Mouse (Mus musculus): ENCODE measurements at regions not wholly inside any gene's neighbourhood (a gene's known extent, or its start where the extent isn't known, plus 50 kb on each side); places are given as distances from the start of the nearest gene placed in this dataset.
"Not testable (repeated sequence)": the region's sequence is repeated elsewhere in the genome, so short reads cannot be mapped to it uniquely, and the experiment has no call there.

DNA sequence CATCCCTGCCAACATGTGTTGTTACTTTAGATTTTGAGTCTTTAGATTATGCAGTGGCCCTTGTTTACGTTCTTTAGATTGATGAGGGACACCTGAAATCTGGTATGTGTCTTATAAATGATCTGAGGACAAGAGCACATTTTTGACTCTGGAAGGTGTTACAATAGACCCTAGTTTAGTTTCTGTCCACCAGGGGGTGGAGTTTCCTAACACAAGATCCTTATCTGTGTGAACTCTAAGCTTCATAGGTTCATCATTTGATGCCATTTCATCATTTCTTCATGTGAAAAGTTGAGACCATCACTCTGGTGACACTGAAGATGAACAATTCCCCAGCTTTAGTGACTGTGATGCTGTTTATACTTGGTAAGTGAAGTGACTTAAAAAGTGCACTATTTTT, 229.4 kb upstream of the Olfr1507 start:
- not testable (repeated sequence) for H3K9me3 ChIP-seq (ENCODE audit: control insufficient read depth, low read length); H3K9ac ChIP-seq; DNase-seq (ENCODE audit: low spot score); ATAC-seq (ENCODE audit: low FRiP score); H3K4me3 ChIP-seq (replicated peaks; ENCODE audit: low read length); H3K27ac ChIP-seq; H3K4me1 ChIP-seq (replicated peaks; ENCODE audit: control insufficient read depth, insufficient read depth, low read length); H3K4me2 ChIP-seq (replicated peaks); H3K27me3 ChIP-seq (ENCODE audit: control insufficient read depth, insufficient read depth, low read length); H3K36me3 ChIP-seq (replicated peaks; ENCODE audit: control insufficient read depth, insufficient read depth)
- 100% methylated on average over 1 of the region's 1 CpGs for WGBS

DNA sequence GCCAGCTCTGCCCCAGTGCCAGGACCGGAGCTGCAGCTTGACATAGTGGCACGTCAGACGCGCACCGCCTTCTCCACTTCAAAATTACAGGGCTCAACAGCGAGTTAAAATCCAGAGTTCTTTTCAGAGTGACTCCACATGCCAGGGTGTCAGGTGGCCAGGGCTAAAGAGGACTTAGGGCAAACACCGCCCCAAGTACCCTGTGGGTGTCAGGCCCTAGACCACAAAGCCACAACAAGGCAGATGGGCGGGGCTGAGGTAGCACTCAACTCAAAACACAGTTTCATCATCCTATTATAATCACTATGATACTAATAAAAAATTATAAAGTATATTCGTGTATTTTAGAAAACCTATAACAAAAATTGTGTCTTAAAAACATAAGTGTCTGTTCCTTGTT, 225.1 kb upstream of the Olfr1507 start:
- no peak overlapping the region for H3K27ac ChIP-seq
- ATAC-seq (ENCODE audit: low FRiP score) (no peak), DNase-seq (ENCODE audit: low spot score) (no peak)
- H3K36me3 ChIP-seq (replicated peaks; ENCODE audit: control insufficient read depth, insufficient read depth), result no peaks in the 10 kb centered on the region
- WGBS, result 94% methylated on average over 9 of the region's 9 CpGs
- no peak overlapping the region for H3K4me3 ChIP-seq (replicated peaks; ENCODE audit: low read length)
- no peak overlapping the region for H3K4me2 ChIP-seq (replicated peaks)
- no peaks in the 10 kb centered on the region for H3K27me3 ChIP-seq (ENCODE audit: control insufficient read depth, insufficient read depth, low read length)
- no peaks in the 10 kb centered on the region for H3K4me1 ChIP-seq (replicated peaks; ENCODE audit: control insufficient read depth, insufficient read depth, low read length)
- no peaks in the 10 kb centered on the region for H3K9me3 ChIP-seq (ENCODE audit: control insufficient read depth, low read length)
- no peak overlapping the region for H3K9ac ChIP-seq

DNA sequence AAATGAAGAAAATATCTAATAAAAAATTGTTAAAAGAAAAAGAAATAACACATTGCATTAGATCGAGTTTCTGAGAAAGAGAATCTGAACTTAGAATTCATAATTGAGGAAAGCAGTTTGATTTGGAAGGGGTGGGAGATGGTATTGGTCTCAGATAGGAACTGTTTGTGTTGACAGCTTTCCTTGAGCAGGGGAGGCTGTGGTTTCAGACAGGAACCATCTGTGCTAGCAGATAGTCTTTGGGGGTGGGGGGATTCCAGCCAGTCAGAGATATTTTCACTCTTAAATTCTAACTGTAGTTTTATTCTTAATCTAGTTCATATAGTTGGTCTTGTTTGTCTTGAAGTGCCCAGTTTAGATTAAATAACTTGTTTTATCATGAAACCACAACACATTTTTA, 205.3 kb upstream of the Olfr1507 start:
- H3K27ac ChIP-seq; DNase-seq (ENCODE audit: low spot score); H3K27me3 ChIP-seq (ENCODE audit: control insufficient read depth, insufficient read depth, low read length); H3K4me1 ChIP-seq (replicated peaks; ENCODE audit: control insufficient read depth, insufficient read depth, low read length); H3K4me3 ChIP-seq (replicated peaks; ENCODE audit: low read length); H3K4me2 ChIP-seq (replicated peaks); H3K9me3 ChIP-seq (ENCODE audit: control insufficient read depth, low read length); H3K36me3 ChIP-seq (replicated peaks; ENCODE audit: control insufficient read depth, insufficient read depth); ATAC-seq (ENCODE audit: low FRiP score); H3K9ac ChIP-seq: not testable (repeated sequence)
- 78% methylated on average over 1 of the region's 1 CpGs for WGBS

- not testable (repeated sequence) for H3K4me1 ChIP-seq (replicated peaks; ENCODE audit: control insufficient read depth, insufficient read depth, low read length); DNase-seq (ENCODE audit: low spot score); H3K9me3 ChIP-seq (ENCODE audit: control insufficient read depth, low read length); H3K4me2 ChIP-seq (replicated peaks); H3K27me3 ChIP-seq (ENCODE audit: control insufficient read depth, insufficient read depth, low read length); H3K27ac ChIP-seq; H3K9ac ChIP-seq; H3K4me3 ChIP-seq (replicated peaks; ENCODE audit: low read length); H3K36me3 ChIP-seq (replicated peaks; ENCODE audit: control insufficient read depth, insufficient read depth); ATAC-seq (ENCODE audit: low FRiP score)
- no CpG with 5 or more reads among the region's 1 CpGs for WGBS
Measured at GRCm38 (mm10) chr14:52683636-52684035, 188.1 kb upstream of the Olfr1507 start.

DNA sequence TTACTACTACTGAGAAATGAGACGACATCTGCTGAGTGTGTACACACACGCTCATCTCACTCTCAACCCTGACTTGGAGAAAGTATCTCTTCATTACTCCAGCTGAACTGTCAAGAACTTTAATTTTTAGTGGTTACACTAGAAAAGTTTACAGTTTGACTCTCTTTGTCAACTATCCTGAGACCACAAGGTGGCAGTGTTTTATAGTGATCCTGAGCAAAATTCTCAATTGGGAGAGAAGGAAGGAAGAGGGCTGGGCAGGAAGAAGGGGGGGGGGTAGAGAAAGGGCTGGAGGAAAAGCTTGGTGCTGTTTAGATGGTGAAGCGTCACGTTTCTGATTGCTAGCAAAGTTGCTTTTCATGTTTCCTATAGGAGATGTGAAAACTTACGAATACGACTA, 158.8 kb upstream of the Olfr1507 start:
- Histone ChIP-seq H3K9me3 (ENCODE audit: control insufficient read depth, low read length) (0 out of 2 replicates have a peak, but pooled peaks cover 4% of the 10 kb centered on the region), H3K36me3 (replicated peaks; ENCODE audit: control insufficient read depth, insufficient read depth) (no peaks in the 10 kb centered on the region), H3K27ac (no peak overlapping the region), H3K9ac (no peak overlapping the region), H3K27me3 (ENCODE audit: control insufficient read depth, insufficient read depth, low read length) (no peaks in the 10 kb centered on the region), H3K4me3 (replicated peaks; ENCODE audit: low read length) (no peak overlapping the region), H3K4me2 (replicated peaks) (no peak overlapping the region), H3K4me1 (replicated peaks; ENCODE audit: control insufficient read depth, insufficient read depth, low read length) (no peaks in the 10 kb centered on the region)
- DNase-seq (ENCODE audit: low spot score) (no peak), ATAC-seq (ENCODE audit: low FRiP score) (no peak)
- 67% methylated on average over 6 of the region's 6 CpGs for WGBS

- H3K27ac ChIP-seq, result no peak overlapping the region
- WGBS, result 74% methylated on average over 2 of the region's 2 CpGs
- DNase-seq (ENCODE audit: low spot score), result no peak
- H3K4me2 ChIP-seq (replicated peaks), result no peak overlapping the region
- no peak overlapping the region for H3K9ac ChIP-seq
- H3K36me3 ChIP-seq (replicated peaks; ENCODE audit: control insufficient read depth, insufficient read depth), result no peaks in the 10 kb centered on the region
- no peaks in the 10 kb centered on the region for H3K4me1 ChIP-seq (replicated peaks; ENCODE audit: control insufficient read depth, insufficient read depth, low read length)
- no peaks in the 10 kb centered on the region for H3K9me3 ChIP-seq (ENCODE audit: control insufficient read depth, low read length)
- no peak for ATAC-seq (ENCODE audit: low FRiP score)
- no peak overlapping the region for H3K4me3 ChIP-seq (replicated peaks; ENCODE audit: low read length)
- H3K27me3 ChIP-seq (ENCODE audit: control insufficient read depth, insufficient read depth, low read length), result no peaks in the 10 kb centered on the region
Measured at GRCm38 (mm10) chr14:52638179-52638578, 142.6 kb upstream of the Olfr1507 start.

- H3K27ac ChIP-seq, result no peak overlapping the region
- H3K9me3 ChIP-seq (ENCODE audit: control insufficient read depth, low read length), result peaks cover 4% of the 10 kb centered on the region
- H3K27me3 ChIP-seq (ENCODE audit: control insufficient read depth, insufficient read depth, low read length), result no peaks in the 10 kb centered on the region
- no peaks in the 10 kb centered on the region for H3K36me3 ChIP-seq (replicated peaks; ENCODE audit: control insufficient read depth, insufficient read depth)
- no peak overlapping the region for H3K4me2 ChIP-seq (replicated peaks)
- DNase-seq (ENCODE audit: low spot score) (no peak), ATAC-seq (ENCODE audit: low FRiP score) (no peak)
- H3K4me1 ChIP-seq (replicated peaks; ENCODE audit: control insufficient read depth, insufficient read depth, low read length), result no peaks in the 10 kb centered on the region
- H3K4me3 ChIP-seq (replicated peaks; ENCODE audit: low read length), result no peak overlapping the region
- 32% methylated on average over 4 of the region's 4 CpGs for WGBS
- H3K9ac ChIP-seq, result no peak overlapping the region
Measured at GRCm38 (mm10) chr14:52622184-52622583, 126.6 kb upstream of the Olfr1507 start.

- no peak overlapping the region for H3K9ac ChIP-seq
- 47% methylated on average over 3 of the region's 3 CpGs for WGBS
Measured at GRCm38 (mm10) chr14:52580319-52580718, 84.8 kb upstream of the Olfr1507 start.

GRCm38 (mm10) chr14:52566920-52567319, 71.4 kb upstream of the Olfr1507 start:
- DNase-seq (ENCODE audit: low spot score) (no peak), ATAC-seq (ENCODE audit: low FRiP score) (no peak)
- H3K9me3 ChIP-seq (ENCODE audit: control insufficient read depth, low read length), result no peaks in the 10 kb centered on the region; the same call in 1 of the 2 replicates
- no peak overlapping the region for H3K27ac ChIP-seq
- no peaks in the 10 kb centered on the region for H3K36me3 ChIP-seq (replicated peaks; ENCODE audit: control insufficient read depth, insufficient read depth)
- 81% methylated on average over 5 of the region's 5 CpGs for WGBS
- H3K4me1 ChIP-seq (replicated peaks; ENCODE audit: control insufficient read depth, insufficient read depth, low read length), result no peaks in the 10 kb centered on the region
- no peak overlapping the region for H3K4me2 ChIP-seq (replicated peaks)
- no peaks in the 10 kb centered on the region for H3K27me3 ChIP-seq (ENCODE audit: control insufficient read depth, insufficient read depth, low read length)
- no peak overlapping the region for H3K4me3 ChIP-seq (replicated peaks; ENCODE audit: low read length)
- no peak overlapping the region for H3K9ac ChIP-seq

More at GRCm38 (mm10) chr14:52580319-52580718, 84.8 kb upstream of the Olfr1507 start:
- DNase-seq (ENCODE audit: low spot score) (no peak), ATAC-seq (ENCODE audit: low FRiP score) (no peak)
- Histone ChIP-seq H3K4me1 (replicated peaks; ENCODE audit: control insufficient read depth, insufficient read depth, low read length) (no peaks in the 10 kb centered on the region), H3K27ac (no peak overlapping the region), H3K4me2 (replicated peaks) (no peak overlapping the region), H3K27me3 (ENCODE audit: control insufficient read depth, insufficient read depth, low read length) (no peaks in the 10 kb centered on the region), H3K9me3 (ENCODE audit: control insufficient read depth, low read length) (no peaks in the 10 kb centered on the region), H3K36me3 (replicated peaks; ENCODE audit: control insufficient read depth, insufficient read depth) (no peaks in the 10 kb centered on the region), H3K4me3 (replicated peaks; ENCODE audit: low read length) (no peak overlapping the region)

DNA sequence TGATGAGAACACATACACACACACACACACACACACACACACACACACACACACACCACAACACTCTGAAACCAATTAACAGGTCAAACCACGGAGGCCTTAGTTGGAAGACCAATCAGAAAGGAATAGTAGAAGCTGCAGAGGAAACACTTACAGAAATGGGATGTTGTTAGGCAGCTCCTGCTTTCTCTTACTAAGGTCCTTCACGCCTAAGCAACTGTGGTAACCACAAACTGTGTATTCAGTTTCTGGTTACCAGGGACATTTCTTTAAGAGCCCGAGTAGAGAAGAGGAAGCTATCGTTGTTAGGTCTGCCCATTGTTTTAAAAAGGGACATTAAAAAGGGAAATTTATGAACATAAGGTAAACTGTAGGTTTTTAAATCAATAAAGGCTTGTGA, 70.1 kb upstream of the Olfr1507 start:
- Histone ChIP-seq H3K4me3 (replicated peaks; ENCODE audit: low read length) (no peak overlapping the region), H3K4me1 (replicated peaks; ENCODE audit: control insufficient read depth, insufficient read depth, low read length) (no peaks in the 10 kb centered on the region), H3K36me3 (replicated peaks; ENCODE audit: control insufficient read depth, insufficient read depth) (no peaks in the 10 kb centered on the region), H3K9me3 (ENCODE audit: control insufficient read depth, low read length) (no peaks in the 10 kb centered on the region; the same call in 1 of the 2 replicates), H3K27me3 (ENCODE audit: control insufficient read depth, insufficient read depth, low read length) (no peaks in the 10 kb centered on the region), H3K9ac (no peak overlapping the region), H3K27ac (no peak overlapping the region), H3K4me2 (replicated peaks) (no peak overlapping the region)
- DNase-seq (ENCODE audit: low spot score) (no peak), ATAC-seq (ENCODE audit: low FRiP score) (no peak)
- 75% methylated on average over 4 of the region's 4 CpGs for WGBS
